Mouse (Mus musculus) frontal cortex, adult 2 months (tissue): ENCODE measurements around the gene Aym1. TPM values are rescaled to one million over a fixed set of nuclear protein-coding genes. Genes with fewer than 3 reads are reported as not detected.
"Not testable (repeated sequence)": the region's sequence is repeated elsewhere in the genome, so short reads cannot be mapped to it uniquely, and the experiment has no call there.

Experiments used
- DNase-seq, 2 experiments: peaks; one replicate each; pipeline ENCODE4 v3.0.0; 2022; ENCODE audit warnings: low spot score in 1 of 2; ENCODE audit errors: extremely low spot score in 1 of 2
- polyA plus RNA-seq: library from polyadenylated mRNA; depleted of rRNA; stranded (reverse); fragments of >200 nt; gene quantifications from 2 replicates; pipeline ENCODE4 v1.2.3, GENCODE M21; 2012

The Aym1 gene
- polyA plus RNA-seq, 1 experiment: not detected

DNA sequence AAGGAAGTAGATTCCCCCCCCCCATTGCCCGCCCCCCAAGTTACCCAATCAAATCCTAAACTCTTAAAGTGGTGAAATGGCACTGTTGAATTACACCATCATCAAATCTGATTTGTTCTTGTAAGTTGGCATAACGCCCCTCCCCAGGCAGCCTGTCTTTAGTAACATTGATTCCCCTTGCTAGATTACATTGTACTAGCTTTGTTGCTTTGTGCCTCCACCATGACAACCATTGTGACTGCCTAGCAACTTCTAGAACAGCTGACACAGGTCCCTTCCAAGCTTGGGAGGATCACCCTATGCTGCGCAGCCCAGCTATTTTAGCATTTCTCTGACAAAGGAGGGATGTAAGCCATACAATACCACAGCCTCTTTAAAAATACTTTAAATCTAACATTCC lies 5.3 kb upstream of the Aym1 start:
- DNase-seq: no peak

DNA sequence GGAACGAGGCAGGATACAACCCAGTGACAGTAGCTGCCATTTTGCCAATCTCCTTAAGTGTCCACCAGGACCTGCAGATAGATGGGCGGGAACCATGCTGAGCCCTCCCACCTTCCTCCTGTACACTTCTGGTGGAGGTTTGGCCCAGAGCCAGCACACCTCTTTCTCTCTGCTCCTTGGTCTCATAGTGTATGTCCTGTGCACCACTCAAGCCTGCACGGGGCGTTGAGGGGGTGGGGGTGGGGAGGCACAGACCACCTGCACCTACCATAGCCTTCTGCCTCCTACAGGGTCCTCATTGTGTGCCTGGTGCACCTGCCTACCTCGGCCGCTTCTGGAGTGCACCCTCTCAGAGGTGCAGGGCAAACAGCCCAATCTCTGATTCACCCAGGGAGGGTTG lies 4.5 kb upstream of the Aym1 start:
- DNase-seq: no peak

DNA sequence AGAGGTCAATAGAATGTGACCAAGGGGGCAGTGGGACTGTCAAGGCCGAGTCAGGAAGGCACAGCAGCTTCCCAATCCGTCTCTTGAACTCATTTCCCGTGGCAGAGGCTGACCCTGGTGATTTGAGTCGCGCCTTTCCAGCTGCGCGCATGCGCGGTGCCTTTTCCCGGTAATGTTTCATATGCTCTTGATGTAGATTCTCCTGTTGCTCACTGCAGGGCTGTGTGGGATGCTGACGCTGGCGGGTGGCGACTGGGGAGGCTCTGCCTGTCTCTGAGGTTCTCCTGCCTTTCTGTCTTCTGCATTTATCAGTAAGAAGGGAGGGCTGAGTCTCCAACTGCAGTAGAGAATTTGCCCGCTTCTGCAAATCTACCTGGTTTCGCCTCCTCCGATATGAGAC lies 2.8 kb upstream of the Aym1 start:
- peak; percentile 60 to 84 for DNase-seq

DNA sequence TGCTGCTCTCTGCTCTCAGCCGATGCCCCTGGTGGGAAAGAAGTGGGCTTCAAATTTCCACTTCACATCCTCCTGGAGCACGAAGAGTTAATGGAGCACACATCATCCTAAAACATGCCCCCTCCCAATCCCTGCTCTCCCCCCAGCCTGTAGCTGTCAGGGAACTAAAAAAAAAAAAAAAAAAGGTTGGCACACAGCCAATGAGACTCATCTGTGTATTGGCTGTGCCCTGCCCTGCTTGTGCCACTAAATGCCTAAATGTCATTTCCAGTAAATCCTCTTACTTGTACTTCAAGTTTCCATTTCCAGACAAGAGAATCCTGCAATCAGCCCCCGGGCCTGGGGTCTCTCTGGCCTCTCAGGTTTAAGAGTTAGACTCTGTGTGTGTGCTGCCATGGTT lies 562 bp downstream of the Aym1 start:
- no peak for DNase-seq

DNA sequence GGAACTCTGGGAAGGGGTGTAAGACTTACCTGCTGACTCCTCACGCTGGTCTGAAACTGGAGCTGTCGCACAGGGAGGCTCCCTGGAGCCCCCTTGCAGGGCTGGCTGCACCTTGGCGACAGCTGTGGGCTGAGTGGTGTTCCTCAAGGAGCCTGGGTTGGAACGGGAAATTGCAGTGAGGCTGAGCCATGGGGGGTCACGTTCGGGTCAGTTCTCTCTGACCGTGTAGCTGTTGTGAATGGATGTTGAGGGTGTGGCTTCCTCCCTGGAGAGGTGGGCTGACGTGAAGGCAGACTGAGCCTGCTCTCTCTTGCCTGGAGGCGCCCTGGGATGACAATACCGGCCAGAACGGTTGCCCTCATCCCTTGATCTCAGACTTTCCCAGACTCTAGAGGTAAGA lies 1.7 kb downstream of the Aym1 start:
- no peak for DNase-seq

DNA sequence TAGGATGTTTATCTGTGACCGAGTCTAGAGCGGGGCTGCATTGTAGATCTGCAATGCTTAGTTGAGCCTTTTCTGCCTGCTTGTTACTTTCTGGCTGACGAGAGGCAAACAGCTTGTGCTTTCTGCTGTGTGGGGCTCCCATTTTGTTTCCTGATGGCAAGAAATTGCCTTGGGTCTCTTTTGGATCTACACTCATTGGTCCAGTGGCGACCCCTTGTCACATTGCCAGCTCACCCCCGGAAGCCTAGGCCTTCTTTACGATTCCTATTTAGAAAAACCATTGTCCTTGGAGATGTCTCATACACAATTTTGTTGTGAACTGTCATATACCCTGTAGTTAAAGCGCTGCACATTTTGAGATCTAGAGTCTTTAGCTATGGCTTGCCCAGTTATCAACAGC lies 4.2 kb downstream of the Aym1 start:
- no peak for DNase-seq

DNA sequence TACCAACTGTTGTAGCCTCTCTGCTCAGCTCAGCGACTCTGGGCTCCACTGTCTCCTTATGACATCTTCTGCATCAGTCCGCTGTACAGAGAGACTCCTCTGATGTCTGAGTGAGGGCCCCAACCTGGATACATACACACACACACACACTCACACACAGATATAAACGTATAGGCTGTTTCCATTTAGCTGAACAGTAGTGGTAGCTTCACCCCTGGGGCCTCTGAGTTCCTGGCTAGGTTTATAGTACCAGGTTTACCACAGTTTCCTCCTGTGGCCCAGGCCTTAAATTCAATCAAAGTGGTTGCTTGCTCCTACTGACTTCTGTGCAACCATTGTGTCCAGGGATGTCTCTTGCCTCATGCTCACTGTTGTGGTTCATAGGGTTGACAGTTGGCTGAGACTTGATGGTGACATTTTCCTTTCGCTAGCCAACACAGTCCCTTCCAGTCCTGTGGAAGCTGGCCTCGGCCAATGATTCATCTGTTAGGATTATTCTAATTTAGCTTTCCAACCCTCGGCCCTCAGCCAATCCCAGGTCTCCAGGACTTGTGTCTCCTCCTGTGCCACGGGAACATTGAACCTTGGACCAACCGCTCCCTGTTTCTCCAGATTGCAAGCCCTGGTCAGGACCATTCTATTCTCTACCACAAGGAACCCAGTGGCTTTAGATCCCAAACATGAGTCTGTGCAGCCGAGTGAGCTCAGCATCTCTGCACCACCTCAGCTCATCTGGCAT lies 5.3 kb downstream of the Aym1 start:
- DNase-seq: no peak

DNA sequence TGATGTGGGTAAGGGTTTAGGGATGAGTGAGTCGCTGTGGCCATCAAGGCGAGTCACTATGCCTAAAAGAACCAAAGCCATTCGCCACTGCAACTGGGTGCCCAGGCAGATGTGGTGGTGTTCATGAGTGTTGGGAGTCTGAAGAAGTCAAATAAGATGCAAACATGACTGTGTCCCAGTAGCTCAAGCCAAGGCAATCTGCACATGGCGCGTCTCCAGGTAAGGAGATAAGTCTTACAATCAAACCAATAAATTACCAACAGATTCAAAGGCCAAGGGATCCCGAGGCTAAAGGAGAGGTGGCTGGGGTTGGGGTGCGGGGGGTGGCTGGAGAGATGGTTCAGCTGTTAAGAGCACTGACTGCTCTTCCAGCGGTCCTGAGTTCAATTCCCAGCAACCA lies 6.1 kb downstream of the Aym1 start:
- DNase-seq: no peak

DNA sequence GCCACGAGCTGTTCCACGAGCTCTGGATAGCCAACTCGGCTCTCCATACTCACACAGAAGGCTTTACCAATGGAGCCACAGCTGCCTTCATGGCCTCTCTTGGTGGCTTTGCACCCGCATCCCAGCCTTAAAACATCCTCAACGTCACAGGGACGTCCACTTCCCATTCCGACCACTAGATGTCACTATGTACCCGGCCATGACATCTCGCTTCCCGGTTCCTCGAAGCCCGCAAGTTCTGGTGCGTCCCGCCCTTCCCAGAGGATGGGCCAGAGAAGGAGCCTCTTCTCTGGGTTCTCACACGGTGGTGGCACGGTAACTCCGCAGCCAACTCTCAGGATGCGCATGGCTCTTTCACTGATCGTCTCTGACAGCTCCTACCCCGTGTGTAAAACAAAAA lies 8.8 kb downstream of the Aym1 start:
- DNase-seq: peak; percentile 72 to 96

DNA sequence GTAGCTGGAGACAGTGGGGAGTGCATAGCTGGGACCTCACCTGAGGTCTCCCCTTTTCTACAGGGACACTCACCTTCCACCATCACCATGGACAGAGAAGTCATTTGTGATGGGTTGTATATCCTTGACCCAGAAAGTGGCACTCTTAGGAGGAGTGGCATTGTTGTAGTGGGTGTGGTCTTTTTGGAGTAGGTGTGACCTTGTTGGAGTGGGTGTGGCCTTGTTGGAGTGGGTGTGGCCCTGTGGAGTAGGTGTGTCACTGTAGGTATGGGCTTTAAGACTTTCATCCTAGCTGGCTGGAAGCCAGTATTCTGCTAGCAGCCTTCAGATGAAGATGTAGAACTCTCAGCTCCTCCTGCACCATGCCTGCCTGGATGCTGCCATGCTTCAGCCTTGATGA lies 10.6 kb downstream of the Aym1 start:
- not testable (repeated sequence) for DNase-seq

DNA sequence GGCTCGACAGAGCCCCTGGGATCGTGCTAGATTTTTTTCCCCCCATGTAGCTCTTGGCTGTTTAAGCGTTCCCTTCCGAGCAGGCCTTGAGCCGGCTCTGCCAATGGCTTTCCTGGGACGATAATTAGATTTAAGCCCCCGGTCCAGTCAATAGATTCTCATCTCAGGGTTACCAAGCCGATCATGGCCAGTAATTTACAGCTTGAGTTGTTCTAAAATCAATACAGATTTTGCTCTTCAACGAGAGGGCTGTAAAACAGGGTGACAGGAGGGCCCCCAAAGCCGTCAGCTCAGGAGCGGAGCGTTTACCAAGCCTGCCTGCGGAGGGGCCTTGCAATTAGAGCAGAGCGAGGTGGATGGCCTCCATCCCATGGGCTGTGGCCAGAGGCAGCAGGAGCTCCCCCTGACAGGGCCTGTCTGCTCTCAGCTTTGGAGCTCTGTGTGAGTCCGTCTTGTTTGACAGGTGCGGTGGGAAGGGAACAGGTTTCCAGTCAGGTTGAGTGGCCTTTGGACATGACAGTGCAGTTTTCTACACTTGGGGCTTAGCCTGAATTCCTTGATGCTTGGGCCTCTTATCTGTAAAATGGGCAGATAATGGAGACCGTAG lies 12.3 kb downstream of the Aym1 start:
- no peak for DNase-seq

DNA sequence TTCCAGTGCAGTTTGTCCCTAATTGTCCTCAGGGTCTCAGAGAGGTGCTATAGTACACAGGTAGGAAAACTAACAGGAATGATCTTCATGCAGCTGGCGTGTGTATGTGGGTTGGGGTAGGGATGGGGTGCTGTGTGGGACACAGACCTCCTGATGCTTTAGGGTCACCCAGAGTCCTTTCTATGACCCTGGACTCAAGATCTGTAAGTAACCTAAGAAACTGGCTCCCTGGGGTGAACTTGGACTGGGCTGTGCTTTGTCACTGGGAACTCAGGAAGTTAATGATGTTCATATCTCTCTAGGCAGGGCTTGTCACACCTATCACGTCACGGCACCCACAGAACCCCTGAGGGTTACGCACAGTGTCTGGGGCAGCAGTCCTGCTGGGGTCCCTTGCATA lies 15.4 kb downstream of the Aym1 start:
- DNase-seq: no peak

DNA sequence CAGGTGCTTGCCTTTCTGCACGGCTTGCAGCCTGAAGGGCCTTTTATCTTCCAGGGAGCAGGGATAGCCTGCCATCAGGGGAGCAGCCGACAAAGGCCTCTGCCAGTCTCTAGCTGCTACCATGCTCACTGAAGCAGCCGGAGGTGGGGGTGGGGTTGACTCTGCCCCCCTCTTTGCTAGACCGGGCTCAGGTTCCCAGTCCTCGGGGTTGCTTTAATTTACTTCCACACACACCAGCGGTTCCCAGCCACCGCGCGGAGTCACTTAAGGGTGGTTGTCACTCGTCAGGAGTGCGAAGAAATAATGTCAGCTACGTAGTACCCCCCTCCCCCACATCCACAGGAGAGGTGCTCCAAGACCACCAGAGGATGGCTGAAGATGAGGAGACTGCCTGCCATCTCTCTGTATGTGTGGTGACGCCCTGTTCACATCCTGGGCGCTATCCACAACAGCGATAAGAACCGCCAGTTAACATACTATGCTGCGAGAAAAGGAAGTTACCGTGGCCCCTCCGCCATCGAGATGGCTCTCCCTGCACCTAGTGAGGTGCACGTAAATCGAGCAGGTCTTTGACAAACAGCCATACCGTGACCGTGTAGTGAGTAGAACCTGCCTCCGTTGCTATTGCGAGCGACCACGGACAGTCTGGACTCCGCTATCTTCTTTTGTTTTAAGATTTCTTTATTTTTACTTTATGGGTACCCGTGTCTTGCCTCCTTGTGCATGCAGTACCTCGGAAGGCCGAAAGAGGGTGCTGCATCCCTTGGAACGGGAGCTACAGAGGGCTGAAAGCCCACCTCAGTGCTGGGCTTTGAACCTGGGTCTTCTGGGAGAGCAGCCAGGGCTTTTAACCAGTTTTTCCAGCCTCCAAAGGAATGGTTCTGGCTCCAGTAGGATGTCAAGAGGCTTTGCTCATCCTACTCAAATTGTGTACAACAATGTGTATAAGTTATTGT lies 16.2 kb downstream of the Aym1 start:
- DNase-seq: peak in 1 of 2 experiments; percentile 94

DNA sequence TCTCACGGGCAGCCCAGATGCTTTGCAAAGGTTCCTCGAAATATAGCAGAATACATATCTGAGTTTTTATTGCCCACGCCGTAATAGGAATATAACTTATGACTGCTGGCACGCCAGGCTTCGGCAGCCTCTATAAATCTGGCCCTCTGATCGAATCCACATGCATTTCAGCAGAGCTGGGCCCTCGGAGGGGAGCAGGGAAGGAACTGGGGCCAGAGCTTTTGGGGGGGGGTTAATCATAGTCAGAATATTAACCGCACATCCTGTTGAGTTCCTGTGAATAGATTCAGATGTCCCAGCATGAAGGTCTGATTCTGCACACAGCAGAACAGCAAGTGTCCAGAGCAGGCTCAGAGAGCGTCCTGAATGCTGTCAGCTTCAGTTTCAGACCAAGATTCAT lies 17.2 kb downstream of the Aym1 start:
- no peak for DNase-seq

DNA sequence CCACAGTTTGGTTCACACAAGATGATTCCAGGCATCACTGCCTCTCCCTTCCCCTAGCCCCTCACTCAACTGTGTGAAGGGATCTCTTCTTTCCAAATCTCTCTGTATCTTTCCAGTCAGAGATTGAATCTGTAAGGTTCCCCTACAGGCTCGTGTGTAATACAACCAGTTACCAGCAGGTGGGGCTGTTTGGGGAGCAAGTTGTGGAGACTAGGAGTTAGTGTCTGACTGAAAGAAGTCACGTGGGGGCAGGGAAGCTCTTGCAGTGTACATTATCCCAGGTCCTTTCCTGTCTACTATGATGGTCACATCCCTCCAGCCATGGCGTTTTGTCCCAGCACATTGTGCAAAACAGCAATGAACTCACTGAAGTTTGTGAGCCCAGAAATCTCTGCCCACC lies 18.7 kb downstream of the Aym1 start:
- DNase-seq: peak in 1 of 2 experiments; percentile 85

DNA sequence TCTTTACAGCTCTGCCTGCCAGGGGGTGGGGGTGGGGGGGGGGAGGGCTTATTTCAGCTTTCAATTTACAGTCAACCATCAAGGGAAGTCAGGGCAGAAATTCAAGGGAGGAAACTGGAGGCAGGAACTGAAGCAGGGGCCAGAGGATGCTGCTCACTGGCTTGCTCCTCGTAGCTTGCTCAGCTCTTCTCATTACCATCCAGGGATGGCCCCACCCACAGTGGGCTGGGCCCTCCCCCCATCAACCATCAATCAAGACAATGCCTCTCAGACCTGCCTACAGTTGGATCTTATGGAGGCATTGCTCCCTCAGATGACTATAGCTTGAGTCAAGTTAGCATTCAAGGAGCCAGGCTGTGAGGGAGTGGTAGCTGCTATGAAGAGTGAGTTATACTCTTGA lies 19.2 kb downstream of the Aym1 start:
- DNase-seq: no peak

DNA sequence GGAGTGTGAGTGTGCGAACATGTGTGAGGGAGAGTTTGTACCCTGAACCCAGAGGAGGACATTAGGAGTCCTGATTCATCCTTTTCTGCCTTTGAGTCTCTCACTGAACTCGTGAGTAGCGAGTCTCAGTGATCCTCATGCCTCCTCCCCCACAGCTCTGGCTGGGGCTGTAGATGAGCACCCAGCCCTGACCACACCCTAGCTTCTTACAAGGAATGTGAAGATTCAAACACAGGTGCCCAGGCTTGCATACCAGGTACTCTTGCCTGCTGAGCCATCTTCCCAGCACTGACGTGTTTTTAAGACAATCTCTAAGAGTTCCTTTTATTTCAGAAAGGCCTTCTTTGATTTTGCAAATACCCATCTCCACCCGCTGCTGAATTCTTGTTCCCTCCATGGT lies 22.3 kb downstream of the Aym1 start:
- no peak for DNase-seq

DNA sequence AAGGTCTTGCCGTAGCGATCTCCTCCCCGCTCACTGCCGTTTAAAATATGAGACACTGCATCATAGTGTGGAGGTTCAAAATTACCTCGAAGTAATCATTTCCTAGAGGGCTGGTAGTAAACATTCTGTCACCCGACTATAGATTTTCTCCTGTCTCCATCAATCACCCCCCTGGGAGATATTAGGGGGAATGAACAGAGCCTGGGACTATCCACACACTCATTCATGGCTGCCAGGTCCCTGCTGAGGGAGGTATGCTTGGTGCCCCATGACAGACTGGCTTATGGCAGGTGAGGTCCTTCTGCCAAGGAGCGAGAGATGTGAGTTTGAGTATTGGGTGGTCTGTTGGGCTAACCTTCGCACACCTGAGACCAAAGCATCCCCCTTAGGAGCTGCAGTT lies 23.5 kb downstream of the Aym1 start:
- no peak for DNase-seq

DNA sequence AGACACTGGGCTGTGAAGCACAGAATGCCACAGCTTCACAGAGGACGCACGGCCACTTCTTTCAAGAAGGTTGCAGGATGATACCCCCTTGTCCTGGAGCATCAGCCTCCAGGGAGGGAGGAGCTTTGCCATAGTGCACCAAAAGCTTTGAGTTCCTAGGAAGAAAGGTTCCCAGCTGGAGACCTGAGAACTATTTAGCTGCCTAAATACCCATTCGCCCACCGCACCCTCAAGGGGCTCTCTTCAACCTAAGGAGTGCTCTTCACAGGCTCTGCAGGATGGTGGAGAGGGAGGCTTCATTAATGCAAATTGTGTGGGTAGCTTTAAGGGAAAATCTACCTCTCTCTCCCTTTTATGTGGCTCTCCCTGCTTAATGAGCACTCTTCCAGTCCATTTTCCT lies 25.5 kb downstream of the Aym1 start:
- no peak for DNase-seq

DNA sequence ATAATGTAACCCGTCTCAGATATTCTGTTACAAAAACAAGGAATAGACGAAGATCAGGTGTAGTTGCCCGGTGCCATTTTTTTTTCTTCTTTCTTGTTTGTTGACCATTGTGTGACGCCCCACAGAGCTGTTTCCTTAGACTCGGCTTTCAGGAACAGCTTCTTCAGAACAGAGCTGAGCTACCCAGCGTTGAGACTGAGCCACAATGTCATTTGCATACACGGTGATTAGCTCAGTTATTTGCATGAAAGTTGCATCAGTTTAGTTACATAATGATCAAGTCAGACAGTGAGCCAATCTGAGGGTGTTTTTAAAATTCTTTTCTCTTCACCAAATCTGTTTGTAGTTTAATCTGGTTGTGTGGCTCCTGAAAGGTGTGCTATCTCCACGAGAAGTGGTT lies 36.7 kb downstream of the Aym1 start:
- DNase-seq: peak in 1 of 2 experiments; percentile 60

DNA sequence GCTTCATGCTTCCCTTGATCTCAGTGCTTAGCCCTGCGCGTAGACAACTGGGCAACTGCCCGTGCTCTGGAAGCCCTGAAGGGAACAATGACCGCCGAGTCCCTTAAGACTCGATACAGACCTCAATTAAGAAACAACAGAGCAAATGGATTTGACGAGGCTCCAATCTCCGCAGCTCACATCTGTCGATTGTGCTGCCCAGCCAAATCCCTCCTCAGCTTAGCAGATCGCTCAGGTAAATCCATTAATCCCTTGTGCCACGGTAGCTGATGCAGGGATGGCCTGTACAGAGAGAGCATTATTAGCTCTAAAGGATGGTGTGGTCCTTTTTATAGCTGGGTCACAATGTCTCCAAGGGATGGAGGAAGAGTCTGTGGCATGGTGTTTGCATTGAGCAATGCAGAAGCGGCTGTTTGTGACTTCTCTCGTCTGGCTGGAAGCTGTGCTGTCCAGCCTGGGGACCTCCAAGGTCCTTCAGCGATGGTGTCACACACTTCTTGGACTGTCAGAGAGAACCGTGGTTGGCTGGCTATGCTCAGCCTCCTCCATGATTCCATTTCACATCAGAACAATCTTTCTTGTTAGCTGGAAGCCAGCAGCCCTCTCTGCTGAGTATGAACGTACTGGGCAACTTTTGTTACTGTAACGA lies 39.3 kb downstream of the Aym1 start:
- DNase-seq: no peak
